Mouse (Mus musculus) heart, embryonic 16.5 days (tissue): ENCODE results near the gene Wdr90. TPM values are rescaled to one million over a fixed set of nuclear protein-coding genes. Genes with fewer than 3 reads are reported as not detected.

Experiments
- ATAC-seq: fragments of 200-750 bp; cut with Nextera tagmentation; replicated peaks from 2 replicates; pipeline ENCODE4 v1.8.0; 2017; ENCODE audit warnings: moderate number of reproducible peaks; ENCODE audit not compliant: insufficient read depth, low FRiP score; ENCODE audit errors: extremely low read depth
- H3K27ac ChIP-seq: fragments of 300-500 bp; sonication (generic); 2 replicates; pipeline ENCODE4 v1.5.1; 2014; ENCODE audit warnings: mild to moderate bottlenecking, low read length, control low read depth, moderate library complexity
- H3K27me3 ChIP-seq: fragments of 300-500 bp; sonication (generic); 2 replicates; pipeline ENCODE4 v1.6.1; 2014; ENCODE audit warnings: low read length, mixed read lengths; ENCODE audit not compliant: control insufficient read depth, insufficient read depth
- H3K36me3 ChIP-seq: fragments of 300-500 bp; sonication (generic); 2 replicates; pipeline ENCODE4 v1.6.1; 2014; ENCODE audit not compliant: control insufficient read depth, insufficient read depth
- H3K4me1 ChIP-seq: fragments of 300-500 bp; sonication (generic); 2 replicates; pipeline ENCODE4 v1.6.1; 2014; ENCODE audit warnings: low read length, mixed read lengths; ENCODE audit not compliant: control insufficient read depth, insufficient read depth
- H3K4me2 ChIP-seq: fragments of 300-500 bp; sonication (generic); 2 replicates; pipeline ENCODE4 v1.6.1; 2014; ENCODE audit warnings: low read depth, mild to moderate bottlenecking, control low read depth, low read length
- H3K4me3 ChIP-seq: fragments of 300-500 bp; sonication (generic); 2 replicates; pipeline ENCODE4 v1.5.1; 2014; ENCODE audit warnings: mild to moderate bottlenecking, control low read depth, low read length
- H3K9ac ChIP-seq: fragments of 300-500 bp; sonication (generic); 2 replicates; pipeline ENCODE4 v1.6.1; 2014; ENCODE audit warnings: low read length, control low read depth
- H3K9me3 ChIP-seq: fragments of 300-500 bp; sonication (generic); replicated peaks from 2 replicates; pipeline ENCODE4 v1.6.1; 2016; ENCODE audit warnings: low read length; ENCODE audit not compliant: control insufficient read depth
- WGBS: fragments of 180-500 bp; shearing (Covaris S2); extraction: QIAGEN DNeasy Blood & Tissue Kit; methylation state at CpG from one replicate; pipeline ENCODE4 v1.1.7; 2014; 5-methylcytosine and 5-hydroxymethylcytosine counted together
- polyA plus RNA-seq: library from polyadenylated mRNA; unstranded; fragments of >200 nt; fragmentation: Nextera tagmentation; extraction: Ambion mirVana; gene quantifications from 2 replicates; pipeline ENCODE4 v1.2.1, GENCODE M21; 2015

The Wdr90 gene
- polyA plus RNA-seq, 1 experiment from 2014 or later = 13.1 TPM

DNA sequence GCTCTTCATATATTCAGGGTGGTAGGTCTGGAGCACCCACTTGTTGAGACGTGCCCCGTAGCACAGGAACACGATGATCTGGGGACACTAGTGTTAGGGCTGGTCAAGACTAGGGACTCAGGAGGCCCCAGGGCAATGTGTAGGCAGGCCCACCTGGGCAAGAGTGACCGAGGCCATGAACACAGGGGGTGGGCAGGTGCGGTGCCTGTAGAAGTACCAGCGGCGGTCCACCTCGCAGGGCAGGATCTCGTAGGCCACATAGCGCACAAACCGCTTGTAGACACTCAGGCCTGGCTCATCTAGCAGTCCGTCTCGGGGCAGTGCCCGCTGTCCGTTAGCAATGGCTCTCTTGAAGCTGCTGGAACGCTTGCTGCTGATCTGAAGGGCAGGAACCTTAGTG lies 25.5 kb downstream of the Wdr90 start:
- Histone ChIP-seq H3K4me3 (no peak overlapping the region), H3K27me3 (no peaks in the 10 kb centered on the region), H3K36me3 (peaks cover 28% of the 10 kb centered on the region), H3K9ac (peak overlapping the region; percentile 9; the same call in 1 of the 2 replicates), H3K4me1 (peaks cover 49% of the 10 kb centered on the region), H3K4me2 (no peak overlapping the region), H3K27ac (no peak overlapping the region), H3K9me3 (no peaks in the 10 kb centered on the region)
- WGBS = 93% methylated on average over 16 of the region's 16 CpGs
- ATAC-seq = no peak

DNA sequence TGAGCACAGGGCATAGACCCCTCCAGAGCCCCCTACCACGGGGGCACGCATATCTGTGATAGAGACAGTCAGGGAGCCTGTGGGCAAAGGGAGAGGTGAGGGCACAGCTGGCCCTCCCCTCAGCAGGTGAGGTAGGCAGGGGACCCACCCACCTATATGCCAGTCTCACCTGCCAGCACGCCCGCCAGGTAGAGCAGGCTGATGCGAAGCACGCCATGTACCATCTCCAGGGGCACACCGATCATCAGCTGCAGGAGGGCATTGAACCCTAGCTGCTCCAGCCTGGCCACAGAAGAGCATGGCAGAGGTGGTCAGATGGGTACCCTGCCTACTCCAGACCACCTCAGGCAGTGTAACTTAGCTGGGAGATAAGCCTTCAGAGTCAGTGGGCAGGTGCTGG lies 26.0 kb downstream of the Wdr90 start:
- H3K4me1 ChIP-seq = peaks cover 53% of the 10 kb centered on the region
- no peak overlapping the region for H3K4me3 ChIP-seq
- H3K4me2 ChIP-seq = no peak overlapping the region
- H3K27ac ChIP-seq = no peak overlapping the region
- WGBS = 95% methylated on average over 7 of the region's 7 CpGs
- ATAC-seq = no peak
- H3K9me3 ChIP-seq = no peaks in the 10 kb centered on the region
- peaks cover 27% of the 10 kb centered on the region for H3K36me3 ChIP-seq
- no peaks in the 10 kb centered on the region for H3K27me3 ChIP-seq
- no peak overlapping the region; the same call in 1 of the 2 replicates for H3K9ac ChIP-seq

- ATAC-seq = no peak
- peak overlapping the region; percentile 99 for H3K27ac ChIP-seq
- peak overlapping the region; percentile 90 for H3K4me3 ChIP-seq
- H3K4me2 ChIP-seq = peak overlapping the region; percentile 92
- peaks cover 26% of the 10 kb centered on the region for H3K36me3 ChIP-seq
- H3K9me3 ChIP-seq = no peaks in the 10 kb centered on the region
- WGBS = 88% methylated on average over 12 of the region's 12 CpGs
- no peaks in the 10 kb centered on the region for H3K27me3 ChIP-seq
- H3K4me1 ChIP-seq = peaks cover 58% of the 10 kb centered on the region
- peak overlapping the region; percentile 93 for H3K9ac ChIP-seq
Measured at GRCm38 (mm10) chr17:25834595-25835222, 26.6 kb downstream of the Wdr90 start.

DNA sequence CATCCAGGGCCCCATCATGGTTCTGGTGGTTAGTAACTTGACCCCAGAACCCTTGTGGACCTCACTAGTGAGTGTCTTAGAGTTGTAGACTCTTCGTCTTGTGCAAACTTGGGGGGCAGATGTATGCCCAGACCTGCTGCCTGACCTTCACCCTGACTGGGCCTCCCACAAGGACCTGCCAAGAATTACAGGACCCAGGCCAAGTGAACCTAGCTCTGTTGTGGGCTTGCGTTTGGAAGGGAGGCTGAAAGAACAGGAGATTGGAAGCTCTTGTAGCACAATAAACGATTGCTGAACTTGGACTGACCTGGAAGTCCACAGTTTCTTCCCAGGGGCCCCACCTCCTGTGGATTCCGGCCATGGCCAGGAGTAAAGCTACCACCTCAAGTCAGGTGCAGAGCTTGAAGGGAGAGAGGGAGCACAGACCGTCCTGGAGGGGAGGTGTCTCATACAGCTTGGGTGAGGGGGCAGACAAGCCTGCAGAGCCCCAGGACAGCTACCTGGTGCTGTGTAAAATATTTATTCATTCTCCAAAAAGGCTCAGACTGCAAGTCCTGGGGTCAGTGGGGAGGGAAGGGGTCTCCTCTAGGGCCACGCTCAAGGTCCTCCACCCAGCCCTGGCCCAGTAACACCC lies 27.2 kb downstream of the Wdr90 start:
- Histone ChIP-seq H3K4me2 (peak overlapping the region; percentile 92), H3K27ac (peak overlapping the region; percentile 99), H3K9me3 (no peaks in the 10 kb centered on the region), H3K36me3 (peaks cover 19% of the 10 kb centered on the region), H3K4me3 (peak overlapping the region; percentile 90), H3K4me1 (peaks cover 63% of the 10 kb centered on the region), H3K9ac (peak overlapping the region; percentile 93), H3K27me3 (no peaks in the 10 kb centered on the region)
- ATAC-seq = no peak
- 18% methylated on average over 6 of the region's 6 CpGs for WGBS

DNA sequence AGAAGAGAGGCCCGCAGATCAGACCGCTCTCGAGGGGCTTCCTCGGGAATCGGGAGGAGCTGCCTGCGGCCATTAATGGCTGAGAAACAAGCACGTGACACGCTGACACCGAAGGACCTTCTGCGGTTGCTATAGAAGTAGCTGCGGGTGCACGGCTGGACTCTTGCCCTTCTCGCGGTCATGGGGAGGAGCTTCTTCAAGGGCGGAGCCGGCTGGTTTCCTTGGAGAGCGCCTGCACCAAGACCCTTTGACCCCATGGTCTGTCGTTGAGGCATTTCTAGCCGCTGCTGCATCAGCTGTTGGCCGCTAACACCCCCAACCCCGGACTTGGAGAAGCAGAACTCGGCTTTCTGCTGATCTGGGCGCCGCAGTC lies 28.0 kb downstream of the Wdr90 start, which contains the start of gene Stub1:
TSS of gene Stub1 (minus strand) at position 114 of the 373 bp plus-strand sequence.
- WGBS = under 1% methylated on average over 24 of the region's 24 CpGs
- peaks cover 67% of the 10 kb centered on the region for H3K4me1 ChIP-seq
- peak; percentile 76 for ATAC-seq
- H3K9ac ChIP-seq = peak within 1 kb of the TSS; percentile 97
- peak within 1 kb of the TSS; percentile 98 for H3K4me2 ChIP-seq
- peaks cover 18% of the 10 kb centered on the region for H3K36me3 ChIP-seq
- peak within 1 kb of the TSS; percentile 90 for H3K4me3 ChIP-seq
- H3K9me3 ChIP-seq = no peaks in the 10 kb centered on the region
- H3K27me3 ChIP-seq = no peaks in the 10 kb centered on the region
- peak within 1 kb of the TSS; percentile 99 for H3K27ac ChIP-seq

DNA sequence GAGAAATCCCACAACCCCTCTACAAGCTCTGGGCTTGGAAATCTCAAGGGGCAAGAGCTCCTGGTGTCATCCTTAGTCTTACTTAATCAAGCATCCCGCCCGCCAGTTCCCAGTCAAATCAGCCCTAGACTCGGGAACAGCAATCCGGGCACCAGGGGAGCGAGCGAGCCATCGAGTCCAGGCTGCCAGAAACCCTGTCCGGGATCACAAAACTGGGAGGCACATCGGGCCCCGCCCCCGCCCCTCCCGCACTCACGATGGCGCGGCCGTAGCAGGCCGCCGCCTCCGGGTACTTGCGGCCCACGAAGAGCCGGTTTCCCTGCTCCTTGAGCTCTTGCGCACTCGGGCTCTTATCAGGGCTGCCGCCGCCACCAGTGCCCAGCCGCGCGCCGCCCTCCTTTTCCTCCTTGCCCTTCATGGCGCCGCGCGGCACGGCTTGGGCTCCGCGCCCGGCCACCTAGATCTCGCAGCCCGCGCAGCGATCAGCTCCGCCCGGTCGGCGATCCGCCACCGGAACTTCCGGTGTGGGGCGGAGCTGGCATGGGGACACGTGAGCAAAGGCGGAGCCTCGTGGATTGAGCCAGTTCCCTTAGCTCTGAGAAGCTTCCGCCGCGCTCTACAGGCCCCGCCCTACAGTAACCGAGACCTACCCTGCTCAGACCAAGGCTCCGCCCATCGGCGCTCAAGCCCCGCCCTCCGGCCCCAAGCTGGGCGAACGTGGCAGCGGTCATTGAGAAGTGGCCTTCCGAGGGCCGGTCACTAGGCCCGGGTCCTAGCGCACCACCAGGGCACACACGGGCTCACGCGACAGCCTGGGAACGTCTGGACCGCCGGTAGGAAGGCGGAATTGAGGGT lies 28.6 kb downstream of the Wdr90 start:
- H3K4me1 ChIP-seq = peaks cover 70% of the 10 kb centered on the region
- H3K27ac ChIP-seq = peak overlapping the region; percentile 99
- H3K9ac ChIP-seq = peak overlapping the region; percentile 97
- H3K27me3 ChIP-seq = no peaks in the 10 kb centered on the region
- no peaks in the 10 kb centered on the region for H3K9me3 ChIP-seq
- peak; percentile 91 for ATAC-seq
- peak overlapping the region; percentile 98 for H3K4me2 ChIP-seq
- under 1% methylated on average over 77 of the region's 77 CpGs for WGBS
- H3K4me3 ChIP-seq = peak overlapping the region; percentile 90
- peaks cover 19% of the 10 kb centered on the region for H3K36me3 ChIP-seq

GRCm38 (mm10) chr17:25831451-25832281 lies 29.6 kb downstream of the Wdr90 start:
- 47% methylated on average over 21 of the region's 21 CpGs for WGBS
- H3K9ac ChIP-seq = peak overlapping the region; percentile 97
- H3K27me3 ChIP-seq = no peaks in the 10 kb centered on the region
- H3K36me3 ChIP-seq = peaks cover 26% of the 10 kb centered on the region
- peak overlapping the region; percentile 99 for H3K27ac ChIP-seq
- ATAC-seq = no peak
- peaks cover 64% of the 10 kb centered on the region for H3K4me1 ChIP-seq
- H3K4me3 ChIP-seq = peak overlapping the region; percentile 90
- no peaks in the 10 kb centered on the region for H3K9me3 ChIP-seq
- H3K4me2 ChIP-seq = peak overlapping the region; percentile 98

DNA sequence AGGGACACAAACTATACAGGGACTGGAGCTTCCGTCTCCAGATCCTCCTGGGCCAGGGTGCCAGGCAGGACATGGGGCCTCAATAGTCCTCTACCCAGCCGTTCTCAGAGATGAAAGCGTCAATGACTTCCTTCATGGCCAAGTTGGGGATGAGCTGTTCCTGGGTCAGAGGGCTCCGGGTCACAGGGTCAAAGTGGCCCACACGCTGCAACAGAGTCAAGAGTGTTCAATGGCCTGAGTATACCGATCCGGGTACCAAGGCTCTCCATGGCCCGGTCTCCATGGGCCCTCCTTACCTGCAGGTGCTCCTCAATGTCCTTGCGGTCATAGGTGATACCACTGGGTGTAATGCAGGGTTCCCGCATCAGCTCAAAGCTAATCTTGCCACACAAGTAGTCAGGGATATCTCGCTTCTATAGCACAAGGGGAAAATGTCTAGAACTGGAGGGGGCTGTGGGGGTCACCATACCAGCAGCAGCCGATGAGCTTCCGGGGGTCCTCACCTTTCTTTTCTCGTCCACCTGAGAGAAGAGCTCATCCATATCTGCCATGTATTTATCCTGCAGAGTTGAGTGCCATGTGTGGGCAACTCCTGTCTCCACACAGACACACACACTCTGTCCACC lies 30.4 kb downstream of the Wdr90 start:
- 87% methylated on average over 14 of the region's 14 CpGs for WGBS
- Histone ChIP-seq H3K36me3 (peaks cover 33% of the 10 kb centered on the region), H3K27ac (no peak overlapping the region), H3K4me1 (peaks cover 56% of the 10 kb centered on the region), H3K27me3 (no peaks in the 10 kb centered on the region), H3K9ac (no peak overlapping the region), H3K9me3 (no peaks in the 10 kb centered on the region), H3K4me2 (no peak overlapping the region; the same call in 1 of the 2 replicates), H3K4me3 (no peak overlapping the region)
- ATAC-seq = no peak
